Comparison of ENCODE assay signal across 8 mouse cellular contexts in genomic region chr1:153752521-153752920, GRCm38 (mm10). TPM values are rescaled to one million over a fixed set of nuclear protein-coding genes. Genes with fewer than 3 reads are reported as not detected.
DNase-seq lines count a peak whose midpoint lies in the region; ATAC-seq and TF ChIP-seq lines count a peak whose summit lies in the region.

No protein-coding gene starts in this region.

- H3K4me3 ChIP-seq in heart, embryonic 10.5 days = peak overlapping the region; percentile 51
- H3K4me3 ChIP-seq in C2C12 (ENCODE audit: insufficient read depth, poor library complexity, severe bottlenecking) = peak overlapping the region; percentile 16
- peak overlapping the region; percentile 54 for H3K4me3 ChIP-seq in heart, postnatal 0 days (ENCODE audit: low read depth, low read length)
- peak overlapping the region; percentile 96 for H3K4me3 ChIP-seq in megakaryocyte, embryonic 14.5 days (replicated peaks)

- no peak overlapping the region for H3K27ac ChIP-seq in heart, embryonic 10.5 days
- H3K27ac ChIP-seq in heart, postnatal 0 days (ENCODE audit: low read depth) = peak overlapping the region; percentile 90

- intact Hi-C loops in heart, postnatal 10 days (cut with DNase I) = no loop called here
- intact Hi-C loops in gastrocnemius, postnatal 14 days (cut with DNase I; ENCODE audit: low total_unique reads) = no loop called here

- no peak for TF ChIP-seq CTCF in C2C12 (IDR thresholded peaks at IDR 0.05; ENCODE audit: control insufficient read depth, insufficient read depth, insufficient read length)
- no peak for TF ChIP-seq CTCF in heart, postnatal 0 days (IDR thresholded peaks at IDR 0.05; ENCODE audit: low read depth)

- no peaks in the 10 kb centered on the region for H3K79me3 ChIP-seq in C2C12 (ENCODE audit: low read depth)

- TF ChIP-seq EP300 in heart, postnatal 0 days (IDR thresholded peaks at IDR 0.05; ENCODE audit: low read depth) = no peak

- peak overlapping the region; percentile 67 for H3K9ac ChIP-seq in heart, postnatal 0 days (replicated peaks; ENCODE audit: low read depth, low read length)

- H3K4me1 ChIP-seq in heart, embryonic 10.5 days = peaks cover 32% of the 10 kb centered on the region
- peaks cover 35% of the 10 kb centered on the region for H3K4me1 ChIP-seq in heart, postnatal 0 days (ENCODE audit: control insufficient read depth, insufficient read depth)
- H3K4me1 ChIP-seq in megakaryocyte, embryonic 14.5 days = peaks cover 77% of the 10 kb centered on the region

- no peaks in the 10 kb centered on the region for H3K9me3 ChIP-seq in heart, embryonic 10.5 days
- no peaks in the 10 kb centered on the region for H3K9me3 ChIP-seq in heart, postnatal 0 days (replicated peaks; ENCODE audit: control insufficient read depth, low read length)
- H3K9me3 ChIP-seq in megakaryocyte, embryonic 14.5 days = no peaks in the 10 kb centered on the region

- H3K27me3 ChIP-seq in heart, embryonic 10.5 days (ENCODE audit: insufficient read depth, poor library complexity, severe bottlenecking) = peaks cover 4% of the 10 kb centered on the region; the same call in 1 of the 2 replicates
- H3K27me3 ChIP-seq in C2C12 (ENCODE audit: control insufficient read depth, insufficient read depth, insufficient read length) = peaks cover 6% of the 10 kb centered on the region
- no peaks in the 10 kb centered on the region for H3K27me3 ChIP-seq in heart, postnatal 0 days (ENCODE audit: control insufficient read depth, insufficient read depth, low read length)
- no peaks in the 10 kb centered on the region for H3K27me3 ChIP-seq in megakaryocyte, embryonic 14.5 days (replicated peaks)

- H3ac ChIP-seq in C2C12 (ENCODE audit: control insufficient read depth, insufficient read length, low read depth) = no peak overlapping the region

- no peaks in the 10 kb centered on the region for H3K79me2 ChIP-seq in C2C12 (ENCODE audit: control insufficient read depth, insufficient read depth)

- WGBS in heart, embryonic 10.5 days = 93% methylated on average over 6 of the region's 6 CpGs
- WGBS in heart, postnatal 0 days = 78% methylated on average over 6 of the region's 6 CpGs

- H3K4me2 ChIP-seq in heart, postnatal 0 days (ENCODE audit: low read depth, low read length) = peak overlapping the region; percentile 81

- no peak for DNase-seq in heart, embryonic 10.5 days (ENCODE audit: low spot score)
- DNase-seq in heart, postnatal 10 days = no peak
- DNase-seq in heart, postnatal 0 days (ENCODE audit: low spot score) = no peak
- DNase-seq in gastrocnemius, postnatal 14 days = no peak
- no peak for DNase-seq in right cerebral cortex, postnatal 10 days (ENCODE audit: low spot score in 2 of 2)
- DNase-seq in gastrocnemius, postnatal 10 days = no peak

- H3K36me3 ChIP-seq in heart, embryonic 10.5 days = no peaks in the 10 kb centered on the region
- H3K36me3 ChIP-seq in C2C12 (ENCODE audit: control insufficient read depth, insufficient read depth) = no peaks in the 10 kb centered on the region
- peaks cover 15% of the 10 kb centered on the region; the same call in 1 of the 2 replicates for H3K36me3 ChIP-seq in heart, postnatal 0 days (replicated peaks; ENCODE audit: control insufficient read depth, insufficient read depth, low read length)
- peaks cover 36% of the 10 kb centered on the region for H3K36me3 ChIP-seq in megakaryocyte, embryonic 14.5 days (replicated peaks; ENCODE audit: low read length)

- no peak for ATAC-seq in heart, postnatal 0 days (ENCODE audit: insufficient read depth, low read depth)

TF ChIP-seq in C2C12, 6 proteins besides CTCF, POLR2A, EP300 and RAD21:
- TF ChIP-seq USF1 (IDR thresholded peaks at IDR 0.05; ENCODE audit: low read depth) (no peak), MYOG (IDR thresholded peaks at IDR 0.05; ENCODE audit: control insufficient read depth, extremely low read depth, insufficient read length) (no peak), CEBPB (IDR thresholded peaks at IDR 0.05; ENCODE audit: low read depth) (no peak), MAX (IDR thresholded peaks at IDR 0.05) (no peak), FOSL1 (IDR thresholded peaks at IDR 0.05; ENCODE audit: insufficient read depth, low read length, poor library complexity, severe bottlenecking) (no peak), MYOD1 (IDR thresholded peaks at IDR 0.05; ENCODE audit: control insufficient read depth, insufficient read length, low read depth) (no peak)

RNA-seq across cellular contexts. Expression of gene Rnasel, which starts 3.3 kb away (rescaled TPM):
- 4.4 and 6.8 TPM in 2 replicates for polyA plus RNA-seq in heart, embryonic 10.5 days (2016; fragmentation: Nextera tagmentation; extraction: Ambion mirVana)
- 10 to 100 TPM; 12.5 to 15.4 TPM for total RNA-seq in heart, postnatal 10 days (2021)
- 0.07 TPM for polyA plus RNA-seq in C2C12 (2012; fragmentation: generic; extraction: Trizol)
- total RNA-seq in heart, postnatal 0 days (2014; rRNA removed; ENCODE audit: low replicate concordance) = 31.4 and 31.9 TPM in 2 replicates
- polyA plus RNA-seq in heart, postnatal 0 days (2015; fragmentation: Nextera tagmentation; extraction: Ambion mirVana) = 17.4 and 22.1 TPM in 2 replicates
- polyA plus RNA-seq in megakaryocyte, embryonic 14.5 days (2012; ENCODE audit: insufficient read depth, low replicate concordance) = 2.3 and 3.2 TPM in 2 replicates
- total RNA-seq in gastrocnemius, postnatal 14 days (2021) = 1 to 10 TPM; 4.1 TPM
- 1 to 10 TPM; 5.9 to 9.7 TPM for total RNA-seq in gastrocnemius, postnatal 10 days (2021)

RNA-seq across cellular contexts. Expression of gene Rgs16, which starts 12.4 kb away (rescaled TPM):
- polyA plus RNA-seq in heart, embryonic 10.5 days (2016; fragmentation: Nextera tagmentation; extraction: Ambion mirVana) = 2.6 and 2.9 TPM in 2 replicates
- 1 to 10 TPM; 2.4 to 3.5 TPM for total RNA-seq in heart, postnatal 10 days (2021)
- 2.8 TPM for polyA plus RNA-seq in C2C12 (2012; fragmentation: generic; extraction: Trizol)
- 0.89 and 1.8 TPM in 2 replicates for total RNA-seq in heart, postnatal 0 days (2014; rRNA removed; ENCODE audit: low replicate concordance)
- polyA plus RNA-seq in heart, postnatal 0 days (2015; fragmentation: Nextera tagmentation; extraction: Ambion mirVana) = 2.2 and 3.0 TPM in 2 replicates
- not detected in 2 replicates for polyA plus RNA-seq in megakaryocyte, embryonic 14.5 days (2012; ENCODE audit: insufficient read depth, low replicate concordance)
- total RNA-seq in gastrocnemius, postnatal 14 days (2021) = 1 to 10 TPM; 3.1 to 4.1 TPM
- 10 to 100 TPM in 1 of 2 experiments, 1 to 10 TPM in 1; 7.7 to 10.8 TPM for total RNA-seq in gastrocnemius, postnatal 10 days (2021)

Comparison
In these comparisons a context has a peak if more than half of its experiments do, and no peak if none do; other contexts are left out.
1. H3K4me3 ChIP-seq: peak in every context shown above with its lines; median percentile 96 in megakaryocyte, embryonic 14.5 days; 54 in heart, postnatal 0 days; 51 in heart, embryonic 10.5 days; 16 in C2C12.